Mouse (Mus musculus) thymus, postnatal 36 days (tissue): ENCODE measurements at regions not wholly inside any gene's neighbourhood (a gene's known extent, or its start where the extent isn't known, plus 50 kb on each side); places are given as distances from the start of the nearest gene placed in this dataset.

Source experiments
- DNase-seq, 2 experiments: peaks; one replicate each; pipeline ENCODE4 v3.0.0; 2022; ENCODE audit warnings: mixed read lengths in 2 of 2

DNA sequence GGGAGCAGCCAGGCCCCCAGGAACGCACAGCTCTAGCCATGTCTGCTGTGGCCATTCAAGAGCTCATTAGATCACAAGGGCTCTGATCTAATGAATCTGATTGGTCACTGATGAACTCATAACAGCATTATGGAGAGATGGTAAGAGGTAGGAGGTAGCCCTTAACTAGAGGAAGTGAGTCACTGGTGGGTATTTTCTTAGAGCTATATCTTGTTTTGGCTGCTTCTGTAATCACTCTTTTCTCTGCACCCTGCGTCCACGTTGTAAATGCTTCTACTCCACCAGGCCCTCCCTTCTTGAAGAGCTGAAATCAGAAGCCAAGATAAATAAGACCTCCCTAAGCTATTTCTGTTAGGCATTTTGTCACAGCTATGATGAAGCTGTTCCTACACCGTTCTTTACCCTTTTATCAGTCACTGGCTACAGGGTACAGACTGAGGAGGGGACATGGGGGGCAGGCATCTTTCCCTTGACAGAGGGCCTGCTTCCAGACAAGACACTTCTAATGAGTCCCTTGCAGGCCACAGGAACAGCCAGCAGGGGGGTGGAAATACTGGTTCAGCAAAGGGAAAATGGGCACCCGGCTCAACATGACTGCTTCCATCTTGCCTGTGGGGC lies 412.1 kb downstream of the Pdcd6ip start:
- no peak for DNase-seq

DNA sequence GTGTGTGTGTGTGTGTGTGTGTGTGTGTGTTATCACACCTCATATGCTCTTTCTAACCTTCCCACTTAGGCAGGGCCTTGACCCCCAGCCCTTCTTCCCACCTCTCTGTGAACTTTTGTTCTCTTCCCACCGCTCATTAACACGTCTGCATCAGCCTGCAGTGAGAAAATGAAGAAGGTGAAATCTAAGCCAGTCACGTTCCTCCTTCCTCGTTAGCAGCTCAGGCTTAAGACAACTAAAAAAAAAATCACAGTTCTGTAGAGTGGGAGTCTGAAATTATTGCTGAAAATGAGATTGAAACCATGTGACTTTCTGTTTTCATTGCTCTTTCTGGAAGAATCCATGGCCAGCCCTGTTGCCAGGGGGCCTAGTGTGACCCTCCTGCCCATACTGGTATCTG lies 420.7 kb downstream of the Pdcd6ip start:
- DNase-seq: no peak

DNA sequence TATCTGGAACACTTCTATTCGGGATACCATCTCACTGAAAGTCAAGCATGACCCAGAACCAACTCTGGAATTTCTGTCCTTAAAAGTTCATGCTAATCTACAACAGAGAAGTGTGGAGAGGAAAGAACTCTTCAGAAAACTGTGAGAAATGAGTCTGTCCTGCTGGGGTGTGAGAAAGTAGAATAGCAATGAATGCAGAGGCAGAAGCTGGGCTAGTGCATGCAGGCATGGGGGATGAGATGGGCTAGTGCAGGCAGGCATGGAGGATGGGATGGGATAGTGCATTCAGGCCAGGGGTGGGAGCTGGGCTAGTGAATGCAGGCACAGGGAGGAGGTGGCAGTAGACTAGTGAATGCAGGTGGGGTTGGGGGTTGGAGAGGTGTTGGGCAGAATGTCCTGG lies 424.8 kb downstream of the Pdcd6ip start:
- no peak for DNase-seq

- DNase-seq: no peak
Measured at GRCm38 (mm10) chr9:113270595-113270994, 437.5 kb downstream of the Pdcd6ip start.

DNA sequence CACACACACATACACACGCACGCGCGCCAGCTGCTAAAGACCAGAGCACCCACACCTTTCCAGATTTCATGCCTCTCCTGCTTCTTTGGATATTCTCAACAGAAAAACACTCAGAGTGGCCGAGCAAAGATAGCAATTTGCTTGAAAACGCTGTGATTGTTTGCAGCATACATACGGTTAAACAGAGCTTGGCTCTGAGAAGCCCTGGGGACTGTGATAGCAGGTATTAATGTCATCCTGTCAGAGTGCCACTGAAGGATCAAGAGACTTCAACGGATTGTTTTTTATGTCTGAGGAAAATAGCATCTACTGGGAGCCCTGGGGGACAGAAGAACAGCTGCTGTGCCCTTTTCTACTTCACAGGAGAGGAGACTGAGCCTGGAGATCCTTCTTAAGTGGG lies 440.4 kb downstream of the Pdcd6ip start:
- no peak for DNase-seq

DNA sequence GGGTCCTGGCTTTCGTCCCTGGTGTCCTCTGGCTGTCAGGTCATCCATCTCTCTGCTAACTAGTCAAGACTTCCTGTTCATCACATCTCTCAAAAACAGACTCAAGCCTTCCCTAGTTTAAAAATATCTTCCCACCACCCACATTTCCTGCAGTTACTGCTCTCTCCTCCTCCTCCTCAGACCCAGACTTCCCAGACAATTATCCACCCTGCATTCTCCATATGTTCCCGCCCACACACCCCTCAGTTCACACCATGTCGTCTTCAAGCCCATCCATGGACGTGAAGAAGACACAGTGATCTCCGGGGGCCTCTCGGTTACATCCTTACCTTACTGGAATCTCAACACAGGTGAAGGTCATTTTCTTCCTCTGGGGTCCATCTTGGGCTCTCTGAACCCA lies 444.4 kb downstream of the Pdcd6ip start:
- DNase-seq: no peak

- DNase-seq: no peak
Measured at GRCm38 (mm10) chr9:113260296-113260695, 447.8 kb downstream of the Pdcd6ip start.

- no peak for DNase-seq
Measured at GRCm38 (mm10) chr9:113258556-113258955, 449.5 kb downstream of the Pdcd6ip start.

- no peak for DNase-seq
Measured at GRCm38 (mm10) chr9:113248703-113249274, 459.3 kb downstream of the Pdcd6ip start.

- DNase-seq: no peak
Measured at GRCm38 (mm10) chr9:113247950-113248349, 460.1 kb downstream of the Pdcd6ip start.

GRCm38 (mm10) chr9:113243870-113244269 lies 464.2 kb downstream of the Pdcd6ip start:
- no peak for DNase-seq

DNA sequence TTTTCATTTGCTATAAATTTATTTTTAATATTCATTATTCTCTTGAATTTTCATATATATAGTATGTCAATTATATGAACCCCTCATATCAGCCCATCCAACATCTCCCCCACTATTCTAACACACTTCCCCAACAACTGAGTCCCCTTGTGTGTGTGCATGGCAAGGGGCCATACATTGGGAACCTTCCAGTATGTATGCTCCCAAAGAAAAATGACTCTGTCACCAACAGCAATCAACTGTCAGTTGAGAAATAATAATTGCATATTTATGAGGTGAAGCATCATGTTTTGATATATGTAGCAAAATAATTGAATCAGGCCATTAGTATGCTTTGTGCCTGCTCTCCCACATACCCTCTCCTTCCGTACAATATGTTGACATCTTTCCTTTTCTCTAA lies 474.7 kb downstream of the Pdcd6ip start:
- no peak for DNase-seq

DNA sequence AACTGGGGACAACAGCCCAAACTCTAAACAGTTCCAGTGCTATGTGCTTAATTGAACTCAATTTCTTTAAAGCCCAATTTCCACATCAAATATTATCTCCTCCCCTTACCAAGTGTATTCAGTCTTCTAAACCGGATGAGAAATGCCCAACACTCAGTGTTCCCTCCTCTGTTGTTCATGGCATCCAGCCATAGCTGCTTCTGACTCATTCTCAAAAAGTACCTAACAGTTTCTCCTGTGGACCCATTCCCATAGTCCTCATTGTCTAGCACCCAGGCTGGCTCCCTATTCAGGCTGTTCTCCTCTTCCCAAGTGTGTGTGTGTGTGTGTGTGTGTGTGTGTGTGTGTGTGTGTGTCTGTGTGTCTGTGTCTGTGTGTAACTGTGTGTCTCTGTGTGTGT lies 478.7 kb downstream of the Pdcd6ip start:
- no peak for DNase-seq

DNA sequence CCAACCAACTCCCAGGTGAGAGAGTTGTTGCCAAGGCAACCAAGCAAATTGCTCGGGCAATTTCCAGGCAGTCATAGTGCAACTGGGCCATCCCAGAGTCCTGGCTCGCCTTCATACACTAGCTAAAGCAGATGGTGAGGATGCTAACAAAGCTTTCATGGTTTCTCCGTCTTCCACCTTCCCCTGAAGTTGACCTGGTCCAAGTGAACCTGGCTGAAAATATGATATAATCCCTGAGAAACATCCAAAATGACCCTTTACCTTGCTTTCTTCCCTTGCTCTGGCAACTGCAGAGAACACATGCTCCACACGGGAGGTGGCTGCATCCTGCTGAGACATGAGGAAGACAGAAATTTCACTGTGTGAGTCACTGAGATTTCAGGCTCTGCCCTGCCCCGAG lies 494.1 kb downstream of the Pdcd6ip start:
- DNase-seq: no peak

DNA sequence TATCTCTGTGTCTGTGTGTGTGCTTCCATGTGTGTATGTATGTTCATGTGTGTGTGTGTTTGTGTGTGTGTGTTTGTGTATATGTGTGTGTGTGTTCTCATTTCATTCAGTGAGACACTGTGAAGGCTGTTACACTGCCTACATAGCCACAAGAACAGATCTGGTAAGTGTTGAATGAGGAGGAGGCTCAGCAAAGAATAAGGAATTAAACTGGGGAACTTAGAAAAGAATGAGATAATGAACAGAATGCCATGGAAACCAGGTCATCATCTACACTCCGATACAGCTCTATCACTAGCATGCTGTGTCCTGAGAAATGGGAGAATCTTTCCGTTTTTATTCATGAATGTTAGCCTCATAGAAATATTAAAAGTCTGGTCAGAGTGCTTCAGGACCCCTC lies 495.7 kb downstream of the Pdcd6ip start:
- DNase-seq: no peak

DNA sequence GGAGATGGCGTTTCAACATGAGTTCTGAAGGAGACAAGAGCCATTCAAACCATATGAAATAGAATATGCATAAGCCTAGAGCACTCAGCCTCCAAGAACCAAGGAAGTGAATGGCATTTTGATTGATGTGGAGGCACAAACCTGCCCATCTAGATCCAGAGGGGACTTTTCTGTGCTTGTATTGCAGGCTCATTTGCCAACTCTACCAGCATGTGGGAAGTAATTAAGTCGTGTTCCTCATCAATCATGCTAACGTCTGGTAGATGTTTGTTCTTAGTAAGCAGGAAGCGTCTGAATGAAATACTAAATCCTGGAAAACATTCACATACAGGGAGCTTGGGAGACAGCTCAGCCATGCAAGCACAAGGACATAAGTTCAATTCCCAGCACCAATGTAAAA lies 499.9 kb downstream of the Pdcd6ip start:
- DNase-seq: no peak

DNA sequence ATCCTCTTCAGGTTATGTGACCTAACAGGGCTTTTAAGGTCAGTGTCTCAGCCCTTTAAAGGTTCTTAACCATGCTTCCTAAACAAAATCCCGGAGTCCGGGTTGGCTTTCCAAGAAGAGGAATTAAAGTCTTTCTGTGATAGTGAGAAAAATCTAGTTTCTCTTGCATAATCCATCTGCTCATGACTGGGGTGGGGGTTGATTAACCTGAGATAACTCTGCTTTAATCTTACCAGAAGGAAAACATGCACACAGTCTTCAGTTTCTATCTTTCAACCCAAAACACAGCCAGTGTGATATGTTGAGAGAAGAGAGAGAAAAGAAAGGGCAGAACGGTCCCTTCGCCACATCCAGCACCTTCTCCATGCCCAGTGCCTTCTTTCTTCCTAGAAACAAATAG lies 508.8 kb downstream of the Pdcd6ip start:
- no peak for DNase-seq

GRCm38 (mm10) chr9:113195556-113195955 lies 512.5 kb downstream of the Pdcd6ip start:
- no peak for DNase-seq

DNA sequence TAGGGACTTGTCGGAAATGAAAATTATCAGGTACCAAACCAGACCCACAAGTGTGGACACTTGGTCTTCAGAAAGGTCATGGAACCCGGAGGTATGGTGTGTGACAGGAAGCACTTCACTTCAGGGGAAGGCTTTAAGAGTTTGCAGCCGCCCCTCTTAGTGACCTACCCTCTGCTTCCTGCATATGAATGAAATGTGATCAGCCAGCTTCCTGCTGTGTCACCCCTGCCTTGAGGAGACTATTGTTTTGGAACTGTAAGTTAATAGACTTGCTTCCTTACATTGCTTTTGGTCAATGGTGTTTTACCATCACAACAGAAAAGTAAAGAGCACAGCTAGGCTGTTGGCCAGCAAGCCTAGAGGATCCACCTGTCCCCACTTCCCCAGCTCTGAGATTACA lies 515.3 kb downstream of the Pdcd6ip start:
- DNase-seq: no peak

GRCm38 (mm10) chr9:113191163-113191562 lies 516.9 kb downstream of the Pdcd6ip start:
- no peak for DNase-seq

- no peak for DNase-seq
Measured at GRCm38 (mm10) chr9:113181182-113181581, 526.9 kb downstream of the Pdcd6ip start.

DNA sequence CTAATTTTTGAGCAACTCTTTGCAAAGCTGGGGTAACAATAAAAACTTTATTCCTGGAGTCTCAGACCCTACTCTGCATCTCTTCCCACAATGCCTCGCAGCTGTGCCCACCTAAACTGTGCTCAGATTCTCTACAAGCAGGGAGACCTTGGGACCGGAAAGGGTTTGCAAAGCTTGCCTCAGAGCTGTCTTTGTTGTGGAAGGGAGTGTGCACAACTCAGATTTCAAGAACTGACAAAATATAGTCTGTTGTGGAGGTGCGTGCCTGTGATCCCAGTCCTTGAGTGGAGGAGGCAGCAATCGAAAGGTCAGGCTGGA lies 530.2 kb downstream of the Pdcd6ip start:
- DNase-seq: no peak

DNA sequence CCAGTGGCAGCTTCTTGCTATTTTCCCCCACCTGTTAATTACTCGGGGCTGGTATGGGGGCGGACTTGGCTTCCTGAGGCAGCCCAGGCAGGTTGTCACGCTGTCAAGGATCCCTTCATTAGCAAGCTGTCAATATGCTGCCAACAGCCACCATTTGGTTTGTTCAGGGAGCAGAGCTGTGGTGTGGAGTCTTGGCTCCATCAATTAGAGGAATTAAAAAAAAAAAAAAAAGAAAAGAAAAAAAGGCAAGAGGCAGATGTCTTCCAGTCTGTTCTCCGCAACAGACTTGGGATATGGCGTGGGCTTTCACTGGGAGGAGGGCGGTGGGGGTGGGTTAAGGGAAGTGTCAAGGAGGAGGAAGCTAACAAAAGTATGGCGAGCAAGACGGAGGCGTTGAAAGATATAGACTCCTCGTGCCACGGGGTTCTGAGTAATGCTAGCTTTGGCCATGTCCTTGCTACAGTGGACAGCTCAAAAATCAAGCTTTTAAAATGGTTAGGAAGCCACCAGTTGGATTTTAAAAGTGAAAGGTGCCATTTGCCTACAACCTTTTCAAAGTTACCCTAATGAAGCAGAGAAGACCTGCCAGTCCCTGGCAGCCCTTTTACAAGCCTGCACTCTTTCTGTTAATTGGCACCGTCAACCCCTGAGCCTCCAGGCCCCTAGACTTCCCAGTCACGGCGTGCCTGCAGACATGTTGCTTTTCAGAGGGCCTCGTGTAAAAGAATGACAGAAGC lies 530.7 kb downstream of the Pdcd6ip start:
- DNase-seq: no peak

GRCm38 (mm10) chr9:113171767-113172405 lies 536.2 kb downstream of the Pdcd6ip start:
- DNase-seq: no peak
